Mouse (Mus musculus): ENCODE data around the gene Nppb. TPM values are rescaled to one million over a fixed set of nuclear protein-coding genes. Genes with fewer than 3 reads are reported as not detected.
A peak's percentile ranks its signal among the peaks of the same experiment; 100 is the strongest.

The Nppb gene
- total and polyA plus RNA-seq, 2 experiments from 2014 or later: 0.21 TPM; not detected in 1

GRCm38 (mm10) chr4:147940111-147940510 is 45.5 kb upstream of the Nppb start:
- no peaks in the 10 kb centered on the region for H3K9me3 ChIP-seq (ENCODE audit: low read length)
- H3K27me3 ChIP-seq (ENCODE audit: insufficient read depth, low read length): no peaks in the 10 kb centered on the region
- peak overlapping the region; percentile 41 for H3K27ac ChIP-seq (ENCODE audit: low read depth, low read length)
- peak overlapping the region; percentile 95 for H3K4me2 ChIP-seq (ENCODE audit: low read depth)
- WGBS: 27% methylated on average over 9 of the region's 9 CpGs
- peaks cover 15% of the 10 kb centered on the region for H3K4me1 ChIP-seq (ENCODE audit: insufficient read depth)
- ATAC-seq (no peak), DNase-seq (no peak)
- no peak overlapping the region for H3K9ac ChIP-seq
- H3K4me3 ChIP-seq (ENCODE audit: low read depth, low read length): 0 out of 2 replicates have a peak overlapping the region, but pooled peaks have one; percentile 85
- H3K36me3 ChIP-seq (ENCODE audit: insufficient read depth): peaks cover 15% of the 10 kb centered on the region
- TF ChIP-seq CTCF (IDR thresholded peaks at IDR 0.05; ENCODE audit: low read depth): no peak

- Histone ChIP-seq H3K27ac (ENCODE audit: low read depth, low read length) (peak within 1 kb of the TSS; percentile 80), H3K27me3 (ENCODE audit: insufficient read depth, low read length) (no peaks in the 10 kb centered on the region), H3K4me3 (ENCODE audit: low read depth, low read length) (peak within 1 kb of the TSS; percentile 85), H3K36me3 (ENCODE audit: insufficient read depth) (peaks cover 20% of the 10 kb centered on the region), H3K9ac (peak within 1 kb of the TSS; percentile 77), H3K4me2 (ENCODE audit: low read depth) (peak within 1 kb of the TSS; percentile 95), H3K9me3 (ENCODE audit: low read length) (no peaks in the 10 kb centered on the region), H3K4me1 (ENCODE audit: insufficient read depth) (peaks cover 15% of the 10 kb centered on the region)
- DNase-seq (peak; percentile 91), ATAC-seq (peak; percentile 65)
- 3% methylated on average over 33 of the region's 35 CpGs for WGBS
- no peak for TF ChIP-seq CTCF (IDR thresholded peaks at IDR 0.05; ENCODE audit: low read depth)
Measured at GRCm38 (mm10) chr4:147940576-147941044, 45.0 kb upstream of the Nppb start, which contains the start of gene 2510039O18Rik. TSS of gene 2510039O18Rik (plus strand) at chr4:147940895.

DNA sequence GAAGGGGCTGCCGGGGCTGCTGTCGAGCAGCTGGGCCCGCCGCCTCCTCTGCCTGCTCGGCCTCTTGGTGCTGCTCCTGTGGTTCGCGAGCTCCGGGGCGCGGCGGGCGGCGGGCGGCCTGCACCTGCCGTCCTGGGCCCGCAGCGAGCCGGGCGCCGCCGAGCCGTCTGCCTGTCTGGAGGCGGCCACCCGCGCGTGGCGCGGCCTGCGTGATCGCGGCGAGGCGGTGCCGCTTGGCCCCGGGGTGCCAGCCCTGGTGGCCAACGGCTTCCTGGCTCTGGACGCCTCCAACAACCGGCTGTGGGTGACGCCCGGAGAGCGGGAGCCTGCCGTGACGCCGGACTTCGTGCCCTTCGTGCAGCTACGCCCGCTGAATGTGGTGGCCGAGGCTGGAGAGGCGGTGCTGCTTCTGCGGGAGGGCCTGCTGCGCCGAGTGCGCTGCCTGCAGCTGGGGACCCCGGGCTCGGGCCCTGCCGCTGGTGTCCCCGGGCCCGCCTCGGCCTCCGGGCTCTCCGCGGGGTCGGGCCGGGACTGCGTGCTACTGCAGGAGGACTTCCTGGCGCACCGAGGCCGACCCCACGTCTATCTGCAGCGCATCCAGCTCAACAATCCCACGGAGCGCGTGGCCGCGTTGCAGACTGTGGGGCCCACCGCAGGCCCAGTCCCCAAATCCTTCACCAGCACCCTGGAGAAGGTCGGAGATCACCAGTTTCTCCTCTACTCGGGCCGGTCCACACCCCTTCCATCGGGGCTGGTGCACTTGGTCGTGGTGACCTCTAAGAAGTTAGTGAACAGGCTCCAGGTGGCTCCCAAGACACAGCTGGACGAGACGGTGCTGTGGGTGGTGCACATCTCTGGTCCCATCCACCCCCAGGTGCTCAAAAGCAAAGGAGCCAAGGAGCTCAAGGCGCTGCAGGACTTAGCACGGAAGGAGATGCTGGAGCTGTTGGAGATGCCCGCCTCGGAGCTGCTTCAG is 44.3 kb upstream of the Nppb start:
- Histone ChIP-seq H3K27ac (ENCODE audit: low read depth, low read length) (peak overlapping the region; percentile 80), H3K4me3 (ENCODE audit: low read depth, low read length) (peak overlapping the region; percentile 85), H3K4me2 (ENCODE audit: low read depth) (peak overlapping the region; percentile 95), H3K4me1 (ENCODE audit: insufficient read depth) (peaks cover 15% of the 10 kb centered on the region), H3K27me3 (ENCODE audit: insufficient read depth, low read length) (no peaks in the 10 kb centered on the region), H3K36me3 (ENCODE audit: insufficient read depth) (peaks cover 28% of the 10 kb centered on the region), H3K9me3 (ENCODE audit: low read length) (no peaks in the 10 kb centered on the region), H3K9ac (peak overlapping the region; percentile 77)
- DNase-seq (no peak), ATAC-seq (peak; percentile 54)
- TF ChIP-seq CTCF (IDR thresholded peaks at IDR 0.05; ENCODE audit: low read depth): no peak
- WGBS: 8% methylated on average over 80 of the region's 88 CpGs

DNA sequence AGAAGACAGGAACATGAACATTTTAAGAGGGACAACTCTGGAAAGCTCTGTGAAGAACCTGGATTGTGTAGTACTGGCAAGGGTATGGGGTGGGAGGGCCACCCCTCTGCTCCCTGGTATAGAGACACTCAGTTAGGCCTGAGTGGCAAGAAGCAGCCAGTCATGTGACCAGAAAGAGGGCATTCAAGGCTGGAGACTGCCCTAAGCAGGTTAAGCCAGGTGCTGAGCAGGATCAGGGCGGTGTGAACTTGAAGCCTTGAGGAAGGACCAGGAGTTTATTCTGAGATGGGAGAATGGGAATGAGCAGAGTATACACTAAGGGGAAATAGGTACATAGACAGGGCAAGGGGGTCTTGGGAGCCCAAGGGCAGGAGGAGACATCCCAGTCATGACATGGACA is 42.6 kb upstream of the Nppb start:
- Histone ChIP-seq H3K36me3 (ENCODE audit: insufficient read depth) (peaks cover 44% of the 10 kb centered on the region), H3K27me3 (ENCODE audit: insufficient read depth, low read length) (no peaks in the 10 kb centered on the region), H3K9ac (no peak overlapping the region), H3K27ac (ENCODE audit: low read depth, low read length) (no peak overlapping the region), H3K9me3 (ENCODE audit: low read length) (no peaks in the 10 kb centered on the region), H3K4me2 (ENCODE audit: low read depth) (no peak overlapping the region), H3K4me1 (ENCODE audit: insufficient read depth) (peaks cover 15% of the 10 kb centered on the region), H3K4me3 (ENCODE audit: low read depth, low read length) (no peak overlapping the region)
- ATAC-seq (no peak), DNase-seq (no peak)
- TF ChIP-seq CTCF (IDR thresholded peaks at IDR 0.05; ENCODE audit: low read depth): no peak
- 95% methylated on average over 1 of the region's 1 CpGs for WGBS

- ATAC-seq: no peak
- Histone ChIP-seq H3K4me3 (ENCODE audit: low read depth, low read length) (no peak overlapping the region), H3K4me1 (ENCODE audit: insufficient read depth) (peaks cover 4% of the 10 kb centered on the region; the same call in 1 of the 2 replicates), H3K4me2 (ENCODE audit: low read depth) (no peak overlapping the region), H3K27me3 (ENCODE audit: insufficient read depth, low read length) (no peaks in the 10 kb centered on the region), H3K36me3 (ENCODE audit: insufficient read depth) (peaks cover 50% of the 10 kb centered on the region), H3K9me3 (ENCODE audit: low read length) (no peaks in the 10 kb centered on the region), H3K27ac (ENCODE audit: low read depth, low read length) (no peak overlapping the region), H3K9ac (no peak overlapping the region)
- 60% methylated on average over 2 of the region's 2 CpGs for WGBS
- TF ChIP-seq CTCF (IDR thresholded peaks at IDR 0.05; ENCODE audit: low read depth): no peak
- DNase-seq: no peak
Measured at GRCm38 (mm10) chr4:147947511-147947910, 38.1 kb upstream of the Nppb start.

DNA sequence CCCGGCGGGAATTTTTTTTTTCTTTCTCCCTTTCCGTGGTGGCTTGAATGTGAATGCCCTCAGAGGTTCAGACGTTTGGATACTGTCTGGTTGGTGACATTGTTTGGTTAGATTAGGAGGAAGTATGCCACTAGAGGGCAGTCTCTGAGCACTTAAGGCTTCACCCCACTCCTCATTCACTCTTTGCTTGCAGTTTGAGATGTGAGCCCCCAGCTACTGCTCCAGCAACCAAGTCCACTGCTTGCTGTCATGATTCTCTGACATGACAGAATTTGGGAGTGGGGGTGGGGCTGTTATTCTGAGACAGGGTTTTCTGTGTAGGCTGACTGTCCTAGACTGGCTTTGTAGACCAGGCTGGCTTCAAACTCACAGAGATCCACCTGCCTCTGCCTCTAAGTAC is 32.0 kb upstream of the Nppb start:
- peak; percentile 50 for ATAC-seq
- TF ChIP-seq CTCF (IDR thresholded peaks at IDR 0.05; ENCODE audit: low read depth): peak; percentile 68
- WGBS: 7% methylated on average over 4 of the region's 4 CpGs
- peaks cover 3% of the 10 kb centered on the region; the same call in 1 of the 2 replicates for H3K36me3 ChIP-seq (ENCODE audit: insufficient read depth)
- no peaks in the 10 kb centered on the region for H3K9me3 ChIP-seq (ENCODE audit: low read length)
- H3K4me3 ChIP-seq (ENCODE audit: low read depth, low read length): no peak overlapping the region
- no peak overlapping the region for H3K27ac ChIP-seq (ENCODE audit: low read depth, low read length)
- H3K27me3 ChIP-seq (ENCODE audit: insufficient read depth, low read length): no peaks in the 10 kb centered on the region
- no peak overlapping the region for H3K9ac ChIP-seq
- no peaks in the 10 kb centered on the region for H3K4me1 ChIP-seq (ENCODE audit: insufficient read depth)
- H3K4me2 ChIP-seq (ENCODE audit: low read depth): no peak overlapping the region
- peak; percentile 64 for DNase-seq

DNA sequence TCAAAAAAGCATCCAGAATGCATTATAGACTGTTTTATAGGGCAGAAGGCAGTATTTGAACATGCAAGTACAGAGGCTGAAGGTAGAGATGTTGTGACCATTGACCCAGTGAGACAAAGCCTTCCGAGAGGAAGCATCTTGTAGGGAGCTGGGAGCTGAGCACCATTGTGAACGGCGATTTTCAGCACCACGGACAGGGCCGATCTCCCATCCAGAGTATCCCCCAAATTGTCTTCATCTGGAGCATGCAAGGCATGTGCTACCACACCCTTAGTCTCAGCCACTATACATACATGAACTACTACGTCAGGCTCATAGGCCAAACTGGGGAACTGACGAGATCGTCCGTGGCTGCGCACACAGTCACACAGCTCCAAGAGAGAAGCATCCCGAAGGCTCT is 28.4 kb upstream of the Nppb start:
- Histone ChIP-seq H3K27me3 (ENCODE audit: insufficient read depth, low read length) (no peaks in the 10 kb centered on the region), H3K4me1 (ENCODE audit: insufficient read depth) (no peaks in the 10 kb centered on the region), H3K9ac (no peak overlapping the region), H3K27ac (ENCODE audit: low read depth, low read length) (no peak overlapping the region), H3K36me3 (ENCODE audit: insufficient read depth) (no peaks in the 10 kb centered on the region), H3K9me3 (ENCODE audit: low read length) (no peaks in the 10 kb centered on the region), H3K4me2 (ENCODE audit: low read depth) (no peak overlapping the region), H3K4me3 (ENCODE audit: low read depth, low read length) (no peak overlapping the region)
- TF ChIP-seq CTCF (IDR thresholded peaks at IDR 0.05; ENCODE audit: low read depth): no peak
- DNase-seq (no peak), ATAC-seq (no peak)
- 45% methylated on average over 11 of the region's 11 CpGs for WGBS
